Mouse (Mus musculus): ENCODE measurements at regions not wholly inside any gene's neighbourhood (a gene's known extent, or its start where the extent isn't known, plus 50 kb on each side); places are given as distances from the start of the nearest gene placed in this dataset.

- TF ChIP-seq CTCF (IDR thresholded peaks at IDR 0.05; ENCODE audit: extremely low read depth, insufficient read depth, low read length) (no peak), POLR2A (IDR thresholded peaks at IDR 0.05; ENCODE audit: extremely low read depth, insufficient read depth, low read length) (no peak)
Observed at GRCm38 (mm10) chr9:30273836-30274235, 153.1 kb upstream of the Snx19 start.
